Mouse (Mus musculus) liver, embryonic 15.5 days (tissue): Measurements from ENCODE around the gene Rnf212. TPM values are rescaled to one million over a fixed set of nuclear protein-coding genes. Genes with fewer than 3 reads are reported as not detected.

Source experiments
- ATAC-seq: fragments of 200-750 bp; cut with Nextera tagmentation; 2 replicates; pipeline ENCODE4 v1.8.0; 2017; ENCODE audit warnings: moderate number of reproducible peaks, mild to moderate bottlenecking, moderate library complexity; ENCODE audit not compliant: insufficient read depth
- H3K27ac ChIP-seq: fragments of 300-500 bp; sonication (generic); replicated peaks from 2 replicates; pipeline ENCODE4 v1.5.1; 2015; ENCODE audit warnings: mild to moderate bottlenecking, inconsistent platforms
- H3K27me3 ChIP-seq: fragments of 300-500 bp; sonication (generic); 2 replicates; pipeline ENCODE4 v1.6.1; 2015; ENCODE audit warnings: mild to moderate bottlenecking, inconsistent platforms
- H3K36me3 ChIP-seq: fragments of 300-500 bp; sonication (generic); replicated peaks from 2 replicates; pipeline ENCODE4 v1.6.1; 2015; ENCODE audit warnings: moderate library complexity, mild to moderate bottlenecking, inconsistent platforms
- H3K4me1 ChIP-seq: fragments of 300-500 bp; sonication (generic); replicated peaks from 2 replicates; pipeline ENCODE4 v1.6.1; 2015; ENCODE audit warnings: inconsistent platforms
- H3K4me2 ChIP-seq: fragments of 300-500 bp; sonication (generic); 2 replicates; pipeline ENCODE4 v1.6.1; 2015; ENCODE audit warnings: moderate library complexity, mild to moderate bottlenecking, inconsistent platforms
- H3K4me3 ChIP-seq: fragments of 300-500 bp; sonication (generic); replicated peaks from 2 replicates; pipeline ENCODE4 v1.5.1; 2015; ENCODE audit warnings: mild to moderate bottlenecking, inconsistent platforms
- H3K9ac ChIP-seq: fragments of 300-500 bp; sonication (generic); 2 replicates; pipeline ENCODE4 v1.6.1; 2015; ENCODE audit warnings: moderate library complexity, mild to moderate bottlenecking, inconsistent platforms
- H3K9me3 ChIP-seq: fragments of 300-500 bp; sonication (generic); replicated peaks from 2 replicates; pipeline ENCODE4 v1.6.1; 2016; ENCODE audit warnings: inconsistent platforms
- WGBS: fragments of 180-500 bp; shearing (Covaris S2); methylation state at CpG from one replicate; pipeline ENCODE4 v1.1.7; 2015; ENCODE audit warnings: mixed read lengths; ENCODE audit not compliant: insufficient replicate concordance; 5-methylcytosine and 5-hydroxymethylcytosine counted together
- polyA plus RNA-seq: library from polyadenylated mRNA; unstranded; fragments of >200 nt; fragmentation: Nextera tagmentation; extraction: Ambion mirVana; gene quantifications from 2 replicates; pipeline ENCODE4 v1.2.1, GENCODE M21; 2015

Rnf212 gene
- polyA plus RNA-seq, 1 experiment from 2014 or later = 3.4 TPM

- Histone ChIP-seq H3K36me3 (no peaks in the 10 kb centered on the region), H3K9ac (no peak overlapping the region), H3K27ac (no peak overlapping the region), H3K4me3 (no peak overlapping the region), H3K27me3 (0 out of 2 replicates have a peak, but pooled peaks cover 3% of the 10 kb centered on the region), H3K9me3 (no peaks in the 10 kb centered on the region), H3K4me2 (no peak overlapping the region), H3K4me1 (0 out of 2 replicates have a peak, but pooled peaks cover 3% of the 10 kb centered on the region)
- WGBS = 47% methylated on average over 2 of the region's 2 CpGs
- ATAC-seq = no peak
These were observed 30.9 kb downstream of the Rnf212 start for GRCm38 (mm10) chr5:108743856-108744255.

GRCm38 (mm10) chr5:108742596-108742995 is 32.2 kb downstream of the Rnf212 start:
- ATAC-seq = no peak
- no peak overlapping the region for H3K4me2 ChIP-seq
- H3K9me3 ChIP-seq = no peaks in the 10 kb centered on the region
- no peaks in the 10 kb centered on the region for H3K36me3 ChIP-seq
- WGBS = 46% methylated on average over 2 of the region's 2 CpGs
- no peak overlapping the region for H3K9ac ChIP-seq
- H3K4me3 ChIP-seq = no peak overlapping the region
- no peaks in the 10 kb centered on the region for H3K4me1 ChIP-seq
- H3K27ac ChIP-seq = no peak overlapping the region
- H3K27me3 ChIP-seq = 0 out of 2 replicates have a peak, but pooled peaks cover 3% of the 10 kb centered on the region

GRCm38 (mm10) chr5:108741844-108742243 is 32.9 kb downstream of the Rnf212 start:
- no peaks in the 10 kb centered on the region for H3K4me1 ChIP-seq
- no peaks in the 10 kb centered on the region for H3K9me3 ChIP-seq
- 0 out of 2 replicates have a peak, but pooled peaks cover 3% of the 10 kb centered on the region for H3K27me3 ChIP-seq
- H3K27ac ChIP-seq = no peak overlapping the region
- H3K4me3 ChIP-seq = no peak overlapping the region
- no peak for ATAC-seq
- H3K9ac ChIP-seq = no peak overlapping the region
- H3K4me2 ChIP-seq = no peak overlapping the region
- 53% methylated on average over 2 of the region's 2 CpGs for WGBS
- H3K36me3 ChIP-seq = no peaks in the 10 kb centered on the region

GRCm38 (mm10) chr5:108727425-108727824 is 47.4 kb downstream of the Rnf212 start:
- no peak overlapping the region for H3K4me2 ChIP-seq
- no peak overlapping the region for H3K9ac ChIP-seq
- peaks cover 3% of the 10 kb centered on the region; the same call in 1 of the 2 replicates for H3K27me3 ChIP-seq
- no peak overlapping the region for H3K27ac ChIP-seq
- no peaks in the 10 kb centered on the region for H3K36me3 ChIP-seq
- 0 out of 2 replicates have a peak, but pooled peaks cover 6% of the 10 kb centered on the region for H3K4me1 ChIP-seq
- no peaks in the 10 kb centered on the region for H3K9me3 ChIP-seq
- no peak for ATAC-seq
- 54% methylated on average over 1 of the region's 1 CpGs for WGBS
- no peak overlapping the region for H3K4me3 ChIP-seq

GRCm38 (mm10) chr5:108726557-108727248 is 48.1 kb downstream of the Rnf212 start:
- Histone ChIP-seq H3K9ac (no peak overlapping the region), H3K4me3 (no peak overlapping the region), H3K27ac (no peak overlapping the region), H3K27me3 (peaks cover 3% of the 10 kb centered on the region; the same call in 1 of the 2 replicates), H3K4me2 (no peak overlapping the region), H3K9me3 (no peaks in the 10 kb centered on the region), H3K4me1 (0 out of 2 replicates have a peak, but pooled peaks cover 6% of the 10 kb centered on the region), H3K36me3 (no peaks in the 10 kb centered on the region)
- ATAC-seq = peak; percentile 55; the same call in 1 of the 2 replicates
- 20% methylated on average over 5 of the region's 5 CpGs for WGBS

- no peak overlapping the region for H3K4me2 ChIP-seq
- H3K4me3 ChIP-seq = no peak overlapping the region
- H3K4me1 ChIP-seq = peaks cover 6% of the 10 kb centered on the region; the same call in 1 of the 2 replicates
- H3K9me3 ChIP-seq = no peaks in the 10 kb centered on the region
- 55% methylated on average over 2 of the region's 2 CpGs for WGBS
- ATAC-seq = no peak
- H3K27ac ChIP-seq = no peak overlapping the region
- H3K36me3 ChIP-seq = no peaks in the 10 kb centered on the region
- H3K9ac ChIP-seq = no peak overlapping the region
- peaks cover 8% of the 10 kb centered on the region; the same call in 1 of the 2 replicates for H3K27me3 ChIP-seq
These were observed 50.8 kb downstream of the Rnf212 start for GRCm38 (mm10) chr5:108724006-108724405.

GRCm38 (mm10) chr5:108719761-108720160 is 55.0 kb downstream of the Rnf212 start:
- peaks cover 5% of the 10 kb centered on the region; the same call in 1 of the 2 replicates for H3K27me3 ChIP-seq
- H3K4me2 ChIP-seq = no peak overlapping the region
- ATAC-seq = 0 out of 2 replicates have a peak, but pooled peaks have one; percentile 28
- no peaks in the 10 kb centered on the region; the same call in 1 of the 2 replicates for H3K4me1 ChIP-seq
- no peak overlapping the region for H3K27ac ChIP-seq
- 42% methylated on average over 7 of the region's 7 CpGs for WGBS
- no peaks in the 10 kb centered on the region for H3K9me3 ChIP-seq
- H3K9ac ChIP-seq = no peak overlapping the region
- H3K4me3 ChIP-seq = no peak overlapping the region
- no peaks in the 10 kb centered on the region for H3K36me3 ChIP-seq

- H3K9me3 ChIP-seq = no peaks in the 10 kb centered on the region
- no peak overlapping the region for H3K4me2 ChIP-seq
- H3K4me1 ChIP-seq = no peaks in the 10 kb centered on the region; the same call in 1 of the 2 replicates
- no peak overlapping the region for H3K4me3 ChIP-seq
- H3K27me3 ChIP-seq = peaks cover 5% of the 10 kb centered on the region; the same call in 1 of the 2 replicates
- 44% methylated on average over 4 of the region's 4 CpGs for WGBS
- H3K27ac ChIP-seq = no peak overlapping the region
- H3K36me3 ChIP-seq = no peaks in the 10 kb centered on the region
- ATAC-seq = no peak
- H3K9ac ChIP-seq = no peak overlapping the region
These were observed 56.7 kb downstream of the Rnf212 start for GRCm38 (mm10) chr5:108718051-108718450.

- Histone ChIP-seq H3K9ac (no peak overlapping the region), H3K4me1 (no peaks in the 10 kb centered on the region; the same call in 1 of the 2 replicates), H3K27me3 (peaks cover 5% of the 10 kb centered on the region; the same call in 1 of the 2 replicates), H3K4me2 (no peak overlapping the region), H3K4me3 (no peak overlapping the region), H3K27ac (no peak overlapping the region), H3K36me3 (no peaks in the 10 kb centered on the region), H3K9me3 (no peaks in the 10 kb centered on the region)
- no peak for ATAC-seq
- 56% methylated on average over 1 of the region's 1 CpGs for WGBS
These were observed 58.8 kb downstream of the Rnf212 start for GRCm38 (mm10) chr5:108715974-108716373.

- Histone ChIP-seq H3K4me3 (no peak overlapping the region), H3K9ac (no peak overlapping the region), H3K9me3 (no peaks in the 10 kb centered on the region), H3K27ac (no peak overlapping the region), H3K4me2 (no peak overlapping the region), H3K36me3 (no peaks in the 10 kb centered on the region), H3K27me3 (no peaks in the 10 kb centered on the region), H3K4me1 (peaks cover 8% of the 10 kb centered on the region)
- no peak for ATAC-seq
- WGBS = 55% methylated on average over 6 of the region's 6 CpGs
These were observed 60.6 kb downstream of the Rnf212 start for GRCm38 (mm10) chr5:108714149-108714548.

- no peak overlapping the region for H3K9ac ChIP-seq
- H3K36me3 ChIP-seq = no peaks in the 10 kb centered on the region
- no peak overlapping the region for H3K27ac ChIP-seq
- no peaks in the 10 kb centered on the region for H3K27me3 ChIP-seq
- H3K4me1 ChIP-seq = peaks cover 12% of the 10 kb centered on the region
- no peak overlapping the region for H3K4me3 ChIP-seq
- no peak overlapping the region for H3K4me2 ChIP-seq
- ATAC-seq = no peak
- H3K9me3 ChIP-seq = no peaks in the 10 kb centered on the region
These were observed 61.1 kb downstream of the Rnf212 start for GRCm38 (mm10) chr5:108713691-108714090.
